Mouse (Mus musculus): Measurements from ENCODE around the gene Ubap1. TPM values are rescaled to one million over a fixed set of nuclear protein-coding genes. Genes with fewer than 3 reads are reported as not detected.
A peak's percentile ranks its signal among the peaks of the same experiment; 100 is the strongest.

The Ubap1 gene
- total and polyA plus RNA-seq, 2 experiments from 2014 or later = 31.1 to 57.6 TPM

GRCm38 (mm10) chr4:41314141-41315129 is 34.4 kb upstream of the Ubap1 start, which contains the start of gene Dcaf12:
Gene Dcaf12 (minus strand): TSS chr4:41314889.
- no peaks in the 10 kb centered on the region for H3K9me3 ChIP-seq (ENCODE audit: low read length)
- peak within 1 kb of the TSS; percentile 89 for H3K4me2 ChIP-seq (ENCODE audit: low read depth, low read length)
- H3K4me3 ChIP-seq (ENCODE audit: low read length) = peak within 1 kb of the TSS; percentile 79
- peaks cover 10% of the 10 kb centered on the region for H3K4me1 ChIP-seq (ENCODE audit: insufficient read depth, low read length)
- TF ChIP-seq CTCF (IDR thresholded peaks at IDR 0.05; ENCODE audit: low read depth) = no peak
- no peaks in the 10 kb centered on the region for H3K27me3 ChIP-seq (ENCODE audit: insufficient read depth, low read length)
- under 1% methylated on average over 70 of the region's 70 CpGs for WGBS
- no peaks in the 10 kb centered on the region; the same call in 1 of the 2 replicates for H3K36me3 ChIP-seq (ENCODE audit: insufficient read depth, low read length)
- peak within 1 kb of the TSS; percentile 94 for H3K27ac ChIP-seq
- H3K9ac ChIP-seq (replicated peaks; ENCODE audit: low read length) = peak within 1 kb of the TSS; percentile 89
- DNase-seq (ENCODE audit: low spot score) = peak; percentile 97
- ATAC-seq = peak; percentile 97

- TF ChIP-seq CTCF (IDR thresholded peaks at IDR 0.05; ENCODE audit: low read depth) = no peak
- H3K9me3 ChIP-seq (ENCODE audit: low read length) = no peaks in the 10 kb centered on the region
- H3K4me1 ChIP-seq (ENCODE audit: insufficient read depth, low read length) = peaks cover 10% of the 10 kb centered on the region
- peak overlapping the region; percentile 79 for H3K4me3 ChIP-seq (ENCODE audit: low read length)
- no peaks in the 10 kb centered on the region; the same call in 1 of the 2 replicates for H3K36me3 ChIP-seq (ENCODE audit: insufficient read depth, low read length)
- ATAC-seq (no peak), DNase-seq (ENCODE audit: low spot score) (no peak)
- peak overlapping the region; percentile 89 for H3K9ac ChIP-seq (replicated peaks; ENCODE audit: low read length)
- H3K27me3 ChIP-seq (ENCODE audit: insufficient read depth, low read length) = no peaks in the 10 kb centered on the region
- peak overlapping the region; percentile 89 for H3K4me2 ChIP-seq (ENCODE audit: low read depth, low read length)
- 55% methylated on average over 8 of the region's 8 CpGs for WGBS
- peak overlapping the region; percentile 94 for H3K27ac ChIP-seq
Measured at GRCm38 (mm10) chr4:41315173-41315572, 33.6 kb upstream of the Ubap1 start.

GRCm38 (mm10) chr4:41318267-41318666 is 30.5 kb upstream of the Ubap1 start:
- Histone ChIP-seq H3K27ac (no peak overlapping the region), H3K9ac (replicated peaks; ENCODE audit: low read length) (no peak overlapping the region), H3K4me1 (ENCODE audit: insufficient read depth, low read length) (peaks cover 5% of the 10 kb centered on the region), H3K36me3 (ENCODE audit: insufficient read depth, low read length) (no peaks in the 10 kb centered on the region), H3K4me2 (ENCODE audit: low read depth, low read length) (no peak overlapping the region), H3K4me3 (ENCODE audit: low read length) (no peak overlapping the region), H3K9me3 (ENCODE audit: low read length) (no peaks in the 10 kb centered on the region), H3K27me3 (ENCODE audit: insufficient read depth, low read length) (no peaks in the 10 kb centered on the region)
- WGBS = 87% methylated on average over 5 of the region's 5 CpGs
- ATAC-seq (no peak), DNase-seq (ENCODE audit: low spot score) (no peak)
- no peak for TF ChIP-seq CTCF (IDR thresholded peaks at IDR 0.05; ENCODE audit: low read depth)

- no peak overlapping the region for H3K4me3 ChIP-seq (ENCODE audit: low read length)
- H3K36me3 ChIP-seq (ENCODE audit: insufficient read depth, low read length) = no peaks in the 10 kb centered on the region
- 79% methylated on average over 4 of the region's 4 CpGs for WGBS
Measured at GRCm38 (mm10) chr4:41320971-41321370, 27.8 kb upstream of the Ubap1 start.

GRCm38 (mm10) chr4:41326876-41327275 is 21.9 kb upstream of the Ubap1 start:
- TF ChIP-seq CTCF (IDR thresholded peaks at IDR 0.05; ENCODE audit: low read depth) = no peak
- Histone ChIP-seq H3K36me3 (ENCODE audit: insufficient read depth, low read length) (no peaks in the 10 kb centered on the region), H3K4me2 (ENCODE audit: low read depth, low read length) (no peak overlapping the region), H3K27me3 (ENCODE audit: insufficient read depth, low read length) (no peaks in the 10 kb centered on the region), H3K4me1 (ENCODE audit: insufficient read depth, low read length) (no peaks in the 10 kb centered on the region), H3K9ac (replicated peaks; ENCODE audit: low read length) (no peak overlapping the region), H3K27ac (no peak overlapping the region), H3K9me3 (ENCODE audit: low read length) (no peaks in the 10 kb centered on the region), H3K4me3 (ENCODE audit: low read length) (no peak overlapping the region)
- 94% methylated on average over 6 of the region's 6 CpGs for WGBS
- no peak for DNase-seq (ENCODE audit: low spot score)
- ATAC-seq = no peak

More at GRCm38 (mm10) chr4:41320971-41321370, 27.8 kb upstream of the Ubap1 start:
- Histone ChIP-seq H3K27me3 (ENCODE audit: insufficient read depth, low read length) (no peaks in the 10 kb centered on the region), H3K4me2 (ENCODE audit: low read depth, low read length) (no peak overlapping the region), H3K27ac (no peak overlapping the region), H3K9me3 (ENCODE audit: low read length) (no peaks in the 10 kb centered on the region), H3K9ac (replicated peaks; ENCODE audit: low read length) (no peak overlapping the region), H3K4me1 (ENCODE audit: insufficient read depth, low read length) (no peaks in the 10 kb centered on the region)
- no peak for TF ChIP-seq CTCF (IDR thresholded peaks at IDR 0.05; ENCODE audit: low read depth)
- no peak for DNase-seq (ENCODE audit: low spot score)
- ATAC-seq = no peak

GRCm38 (mm10) chr4:41329481-41329880 is 19.3 kb upstream of the Ubap1 start:
- no peak for ATAC-seq

More at GRCm38 (mm10) chr4:41329481-41329880, 19.3 kb upstream of the Ubap1 start:
- H3K9me3 ChIP-seq (ENCODE audit: low read length) = no peaks in the 10 kb centered on the region
- no peaks in the 10 kb centered on the region for H3K27me3 ChIP-seq (ENCODE audit: insufficient read depth, low read length)
- no peak overlapping the region for H3K4me2 ChIP-seq (ENCODE audit: low read depth, low read length)
- no peaks in the 10 kb centered on the region for H3K4me1 ChIP-seq (ENCODE audit: insufficient read depth, low read length)
- H3K36me3 ChIP-seq (ENCODE audit: insufficient read depth, low read length) = no peaks in the 10 kb centered on the region
- no peak overlapping the region for H3K27ac ChIP-seq
- no peak for DNase-seq (ENCODE audit: low spot score)
- no peak for TF ChIP-seq CTCF (IDR thresholded peaks at IDR 0.05; ENCODE audit: low read depth)
- H3K4me3 ChIP-seq (ENCODE audit: low read length) = no peak overlapping the region
- WGBS = 19% methylated on average over 4 of the region's 4 CpGs
- H3K9ac ChIP-seq (replicated peaks; ENCODE audit: low read length) = no peak overlapping the region

All from hindbrain, postnatal 0 days (tissue).